Mouse (Mus musculus) 3134 (cell line): ENCODE data around the gene Lrfn2.

Experiments used
- DNase-seq: peaks from one replicate; pipeline ENCODE4 v3.0.0-alpha.2; 2011; ENCODE audit warnings: low spot score; ENCODE audit not compliant: insufficient read length; ENCODE audit errors: extremely low read depth

The Lrfn2 gene

GRCm38 (mm10) chr17:49113336-49113735 is 181.2 kb downstream of the Lrfn2 start:
- no peak for DNase-seq

- no peak for DNase-seq
Measured at GRCm38 (mm10) chr17:49124166-49124565, 192.0 kb downstream of the Lrfn2 start.

GRCm38 (mm10) chr17:49124642-49125041 is 192.5 kb downstream of the Lrfn2 start:
- no peak for DNase-seq
